Mouse (Mus musculus) CH12.LX (cell line): ENCODE data around the gene Kctd20. TPM values are rescaled to one million over a fixed set of nuclear protein-coding genes. Genes with fewer than 3 reads are reported as not detected.
"Not testable (repeated sequence)": the region's sequence is repeated elsewhere in the genome, so short reads cannot be mapped to it uniquely, and the experiment has no call there.

Experiments
- DNase-seq: peaks from one replicate; pipeline ENCODE4 v3.0.0-alpha.2; 2013; ENCODE audit errors: extremely low read depth
- H3K27ac ChIP-seq: 2 replicates; pipeline ENCODE4 v1.5.1; 2012; ENCODE audit warnings: low read depth, mild to moderate bottlenecking, control low read depth, moderate library complexity; ENCODE audit not compliant: insufficient read depth
- H3K27me3 ChIP-seq: replicated peaks from 2 replicates; pipeline ENCODE3; 2012; ENCODE audit warnings: inconsistent platforms
- H3K36me3 ChIP-seq, 2 experiments: replicated peaks in 1 of 2; 2 replicates each; pipeline versions ENCODE3 to v1.6.1; 2012; ENCODE audit warnings: inconsistent platforms in 1 of 2, low read length in 1 of 2, mild to moderate bottlenecking in 1 of 2, mixed read lengths in 1 of 2, moderate library complexity in 1 of 2; ENCODE audit not compliant: control insufficient read depth in 1 of 2, insufficient read depth in 1 of 2
- H3K4me1 ChIP-seq, 2 experiments: 2 replicates each; pipeline ENCODE4 v1.6.1; 2012; ENCODE audit warnings: inconsistent platforms in 1 of 2, moderate library complexity in 1 of 2; ENCODE audit not compliant: insufficient read depth in 2 of 2, control insufficient read depth in 1 of 2
- H3K4me2 ChIP-seq: 2 replicates; pipeline ENCODE4 v1.6.1; 2012; ENCODE audit warnings: low read depth, mild to moderate bottlenecking, control low read depth; ENCODE audit not compliant: poor library complexity, insufficient read depth, severe bottlenecking
- H3K4me3 ChIP-seq, 3 experiments: fragments of 150-350 bp in 1 of 3; sonication (generic) in 1 of 3; replicated peaks in 1 of 3; 2 replicates each; pipeline versions ENCODE3 to v1.5.1; 2011 to 2012; ENCODE audit warnings: low read depth in 2 of 3, low read length in 2 of 3, mild to moderate bottlenecking in 2 of 3, moderate library complexity in 2 of 3, control low read depth in 1 of 3, improper control_type of control experiment in 1 of 3, inconsistent platforms in 1 of 3, mixed read lengths in 1 of 3; ENCODE audit not compliant: poor library complexity in 1 of 3
- H3K79me2 ChIP-seq: replicated peaks from 2 replicates; pipeline ENCODE4 v1.6.1; 2012; ENCODE audit warnings: mild to moderate bottlenecking, moderate library complexity; ENCODE audit not compliant: control insufficient read depth, poor library complexity, insufficient read depth, severe bottlenecking; ENCODE audit errors: extremely low read depth
- H3K9ac ChIP-seq: 2 replicates; pipeline ENCODE4 v1.6.1; 2012; ENCODE audit warnings: low read depth, mild to moderate bottlenecking, control low read depth, moderate library complexity; ENCODE audit not compliant: insufficient read depth
- H3K9me3 ChIP-seq: replicated peaks from 2 replicates; pipeline ENCODE3; 2012; ENCODE audit warnings: low read length, inconsistent platforms, mixed read lengths
- CHD1 ChIP-seq: IDR thresholded peaks from 2 replicates; pipeline ENCODE4 v1.6.1; 2012; ENCODE audit warnings: low read depth, low read length, improper control_type of control experiment, inconsistent platforms
- EP300 ChIP-seq: IDR thresholded peaks from 2 replicates; pipeline ENCODE4 v1.6.1; 2011; ENCODE audit warnings: low read length, improper control_type of control experiment
- MAFK ChIP-seq: IDR thresholded peaks from 2 replicates; pipeline ENCODE4 v1.6.1; 2011; ENCODE audit warnings: low read length, improper control_type of control experiment; ENCODE audit not compliant: insufficient replicate concordance
- MYC ChIP-seq: IDR thresholded peaks from 2 replicates; pipeline ENCODE4 v1.6.1; 2011; ENCODE audit warnings: low read depth, mild to moderate bottlenecking, improper control_type of control experiment, low read length
- NRF1 ChIP-seq: IDR thresholded peaks from 2 replicates; pipeline ENCODE4 v1.6.1; 2014; ENCODE audit warnings: low read depth, mild to moderate bottlenecking, inconsistent platforms, low read length, improper control_type of control experiment, moderate library complexity
- PAX5 ChIP-seq: IDR thresholded peaks from 2 replicates; pipeline ENCODE4 v1.6.1; 2012; ENCODE audit warnings: low read length, inconsistent platforms, mixed read lengths
- POLR2A ChIP-seq: IDR thresholded peaks from 2 replicates; pipeline ENCODE4 v1.6.1; 2011; ENCODE audit warnings: low read depth, mild to moderate bottlenecking, improper control_type of control experiment, low read length
- TCF12 ChIP-seq: IDR thresholded peaks from 2 replicates; pipeline ENCODE4 v1.6.1; 2014; ENCODE audit warnings: low read depth, mild to moderate bottlenecking, inconsistent platforms, low read length, improper control_type of control experiment
- ZNF384 ChIP-seq: IDR thresholded peaks from 2 replicates; pipeline ENCODE4 v1.6.1; 2012; ENCODE audit warnings: low read depth, low read length, improper control_type of control experiment, inconsistent platforms
- dilution Hi-C: fragments of 300-500 bp; cut with MboI; formaldehyde crosslinking; loops from 2 replicates; pipeline ENCODE4 v1.14.3; 2020; ENCODE audit warnings: low sequenced_read_pairs; ENCODE audit not compliant: extremely low pct_unique_long_range_greater_than_20kb, extremely low pct_ligation_motif_present
- in situ Hi-C: fragments of 300-500 bp; cut with MboI; formaldehyde crosslinking; loops from 3 replicates; pipeline ENCODE4 v1.14.3; 2019; ENCODE audit warnings: low sequenced_read_pairs, low pct_ligation_motif_present, low pct_unique_long_range_greater_than_20kb, mixed read lengths
- polyA plus RNA-seq: library from polyadenylated mRNA; unstranded; fragments of >175 nt; gene quantifications from 2 replicates; pipeline ENCODE4 v1.2.1, GENCODE M21; 2012; ENCODE audit warnings: low read depth; ENCODE audit not compliant: insufficient read length
- total RNA-seq, 2 experiments: library from RNA; depleted of rRNA; stranded (reverse); fragments of 300-350 nt in 1 of 2; fragments of >200 nt in 1 of 2; gene quantifications; 2 replicates each; pipeline ENCODE4 v1.2.3; 2012 to 2014

Gene Kctd20
- total and polyA plus RNA-seq, 3 experiments, result 40.1 to 85.2 (median 68.5) TPM

GRCm38 (mm10) chr17:28993004-28993403 is 41.3 kb downstream of the Kctd20 start:
- H3K27me3 ChIP-seq, H3K79me2 ChIP-seq, in situ Hi-C loops, H3K9ac ChIP-seq, DNase-seq, H3K9me3 ChIP-seq, dilution Hi-C loops: not testable (repeated sequence)
- Histone ChIP-seq H3K4me1 (peaks cover 2 to 25% of the 10 kb centered on the region in 2 experiments; a peak in 2 of 4 replicates), H3K36me3 (peaks cover 41 to 69% of the 10 kb centered on the region in 2 experiments)
- peak; percentile 58 for TF ChIP-seq ZNF384
- TF ChIP-seq, all 38 proteins: peak for 1; not testable (repeated sequence) for 37
- H3K27ac ChIP-seq, H3K4me3 ChIP-seq, H3K4me2 ChIP-seq: not testable (repeated sequence)

DNA sequence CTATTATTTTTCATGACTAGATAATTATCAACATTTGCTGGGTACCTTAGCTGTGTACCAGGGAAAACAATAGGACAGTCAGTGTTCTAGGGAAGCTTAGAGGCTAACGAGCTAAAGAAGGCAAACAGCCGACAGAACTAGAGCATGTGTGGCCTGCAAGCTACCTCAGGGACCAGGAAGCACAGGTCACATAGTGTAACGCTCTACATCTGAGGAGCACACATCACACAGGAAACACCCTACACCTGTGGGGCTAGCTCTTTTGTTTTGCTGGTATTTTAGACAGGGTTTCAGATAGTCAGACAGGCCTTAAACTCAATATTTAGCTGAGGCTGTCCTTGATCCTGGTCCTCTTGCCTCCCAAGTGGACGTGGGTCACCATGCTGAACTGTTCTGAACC is 42.9 kb downstream of the Kctd20 start:
- H3K4me2 ChIP-seq, result no peak overlapping the region
- no peak for DNase-seq
- dilution Hi-C loops (no loop called here), in situ Hi-C loops (no loop called here)
- H3K4me1 ChIP-seq, result peaks cover 2 to 25% of the 10 kb centered on the region in 2 experiments; a peak in 2 of 4 replicates
- H3K36me3 ChIP-seq, result peaks cover 44 to 70% of the 10 kb centered on the region in 2 experiments
- peaks cover 3% of the 10 kb centered on the region; the same call in 1 of the 2 replicates for H3K79me2 ChIP-seq
- no peaks in the 10 kb centered on the region for H3K27me3 ChIP-seq
- no peak for TF ChIP-seq MAFK
- no peak for TF ChIP-seq PAX5
- no peak for TF ChIP-seq MYC
- TF ChIP-seq TCF12, result no peak
- TF ChIP-seq EP300, result no peak
- no peak overlapping the region for H3K4me3 ChIP-seq
- H3K9me3 ChIP-seq, result no peaks in the 10 kb centered on the region
- H3K27ac ChIP-seq, result no peak overlapping the region
- H3K9ac ChIP-seq, result no peak overlapping the region

GRCm38 (mm10) chr17:29000465-29000864 is 48.7 kb downstream of the Kctd20 start:
- Histone ChIP-seq H3K27ac (no peak overlapping the region), H3K79me2 (peaks cover 36% of the 10 kb centered on the region), H3K4me2 (no peak overlapping the region), H3K27me3 (no peaks in the 10 kb centered on the region), H3K9me3 (peaks cover 2% of the 10 kb centered on the region), H3K4me3 (no peak overlapping the region), H3K9ac (no peak overlapping the region), H3K4me1 (peaks cover 4 to 36% of the 10 kb centered on the region in 2 experiments; a peak in 3 of 4 replicates)
- DNase-seq, result no peak
- in situ Hi-C loops, result no loop called here
- dilution Hi-C loops, result no loop called here
- TF ChIP-seq POLR2A, result no peak
- TF ChIP-seq PAX5, result no peak
- TF ChIP-seq CHD1, result no peak
- TF ChIP-seq NRF1, result no peak
- TF ChIP-seq, all 38 proteins: peak for 0
- H3K36me3 ChIP-seq, result peaks cover 38 to 50% of the 10 kb centered on the region in 2 experiments
